Comparison of ENCODE assay signal across 9 mouse cellular contexts in the genomic region with DNA sequence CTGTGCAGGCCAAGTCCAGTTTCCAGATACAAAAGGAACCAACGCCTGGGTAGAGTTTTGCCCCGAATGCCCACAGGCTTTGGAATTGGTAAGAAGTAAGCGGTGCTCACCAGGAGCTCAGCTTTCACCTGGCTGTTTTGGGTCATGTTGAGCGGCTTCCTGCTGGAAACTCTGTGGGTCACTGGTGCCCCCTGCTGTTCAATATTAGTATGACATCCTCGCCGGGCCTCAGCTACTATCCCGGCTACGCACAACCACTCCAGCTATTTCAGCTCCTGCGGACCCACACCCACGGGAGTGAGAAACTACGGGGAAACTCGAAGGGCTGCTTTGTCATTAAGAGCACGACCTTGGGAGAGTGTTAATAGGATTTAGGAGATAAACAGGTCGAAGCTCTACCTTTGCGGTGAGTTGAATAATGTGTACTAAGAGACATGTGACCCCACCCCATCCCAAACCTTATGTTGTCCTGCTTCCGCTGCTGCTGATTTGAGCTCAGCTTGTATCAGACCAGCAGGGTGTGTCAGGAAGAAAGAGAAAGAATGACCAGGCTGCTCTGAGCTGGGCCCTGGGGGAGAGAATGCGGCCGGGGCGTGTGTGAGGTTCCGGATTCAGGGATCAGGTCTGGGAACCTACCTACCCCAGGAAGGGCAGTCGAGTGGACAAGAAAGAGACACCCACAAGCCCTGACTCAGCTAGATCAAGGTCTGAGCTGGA. TPM values are rescaled to one million over a fixed set of nuclear protein-coding genes. Genes with fewer than 3 reads are reported as not detected.
DNase-seq lines count a peak whose midpoint lies in the region; ATAC-seq and TF ChIP-seq lines count a peak whose summit lies in the region.
"Had no signal": no experiment of that assay in that cellular context is flagged by ENCODE, and none has a peak within 500 bp of the region (broad histone marks: within the 10 kb centered on the region; RNA-seq: fewer than 3 reads in every experiment).

No protein-coding gene starts in this region.

- H3K27ac ChIP-seq in embryonic facial prominence, embryonic 10.5 days (replicated peaks) = no peak overlapping the region
- no peak overlapping the region for H3K27ac ChIP-seq in liver, embryonic 11.5 days (ENCODE audit: low read depth, low read length)
- no peak overlapping the region for H3K27ac ChIP-seq in olfactory bulb, adult 2 months (ENCODE audit: insufficient read depth, low read depth, low read length)
- H3K27ac ChIP-seq: heart, embryonic 15.5 days had no signal

- ATAC-seq in liver, embryonic 11.5 days (replicated peaks; ENCODE audit: low FRiP score) = no peak

- no peak overlapping the region for H3K4me3 ChIP-seq in embryonic facial prominence, embryonic 10.5 days
- no peak overlapping the region for H3K4me3 ChIP-seq in liver, embryonic 11.5 days (ENCODE audit: low read depth, low read length)
- H3K4me3 ChIP-seq in olfactory bulb, adult 2 months (ENCODE audit: insufficient read depth, low read depth, low read length) = no peak overlapping the region
- H3K4me3 ChIP-seq: heart, embryonic 15.5 days had no signal

- peaks cover 42% of the 10 kb centered on the region for H3K27me3 ChIP-seq in embryonic facial prominence, embryonic 10.5 days (replicated peaks; ENCODE audit: low read depth, poor library complexity, severe bottlenecking)
- H3K27me3 ChIP-seq in liver, embryonic 11.5 days (replicated peaks; ENCODE audit: control insufficient read depth, insufficient read depth, low read length) = peaks cover 20% of the 10 kb centered on the region

- 23% methylated on average over 21 of the region's 21 CpGs for WGBS in embryonic facial prominence, embryonic 10.5 days
- WGBS in liver, embryonic 11.5 days = 22% methylated on average over 21 of the region's 21 CpGs
- 25% methylated on average over 21 of the region's 21 CpGs for WGBS in olfactory bulb, adult 2 months

- no peaks in the 10 kb centered on the region for H3K9me3 ChIP-seq in embryonic facial prominence, embryonic 10.5 days
- H3K9me3 ChIP-seq in liver, embryonic 11.5 days (ENCODE audit: control insufficient read depth, low read length) = no peaks in the 10 kb centered on the region
- H3K9me3 ChIP-seq: heart, embryonic 15.5 days had no signal

- peak; percentile 68 for DNase-seq in CD4-positive helper T cell, adult 2 months (ENCODE audit: low read depth, low spot score)
- DNase-seq in adrenal gland, postnatal 14 days = peak; percentile 87
- peak; percentile 89 for DNase-seq in embryonic facial prominence, embryonic 10.5 days (ENCODE audit: low spot score)
- peak; percentile 87 for DNase-seq in heart, adult 8-10 months (ENCODE audit: low spot score)
- peak; percentile 90 for DNase-seq in kidney, postnatal 10 days
- DNase-seq in liver, embryonic 11.5 days (ENCODE audit: low spot score) = peak; percentile 83
- DNase-seq in testis, postnatal 14 days (ENCODE audit: low spot score) = peak; percentile 74

- no peak overlapping the region for H3K9ac ChIP-seq in liver, embryonic 11.5 days (ENCODE audit: low read depth, low read length)
- H3K9ac ChIP-seq: heart, embryonic 15.5 days had no signal

- TF ChIP-seq POLR2A in olfactory bulb, adult 2 months (IDR thresholded peaks at IDR 0.05; ENCODE audit: insufficient read depth, low read depth, low read length) = no peak

- H3K4me2 ChIP-seq in liver, embryonic 11.5 days = no peak overlapping the region
- H3K4me2 ChIP-seq: heart, embryonic 15.5 days had no signal

- H3K36me3 ChIP-seq in embryonic facial prominence, embryonic 10.5 days (replicated peaks) = no peaks in the 10 kb centered on the region
- no peaks in the 10 kb centered on the region for H3K36me3 ChIP-seq in liver, embryonic 11.5 days (ENCODE audit: control insufficient read depth, insufficient read depth, low read length)
- H3K36me3 ChIP-seq: heart, embryonic 15.5 days had no signal

- H3K4me1 ChIP-seq in embryonic facial prominence, embryonic 10.5 days = peaks cover 17% of the 10 kb centered on the region
- H3K4me1 ChIP-seq in liver, embryonic 11.5 days (replicated peaks; ENCODE audit: control insufficient read depth, insufficient read depth, low read length) = no peaks in the 10 kb centered on the region
- H3K4me1 ChIP-seq in olfactory bulb, adult 2 months (ENCODE audit: control insufficient read depth, insufficient read depth, low read length) = no peaks in the 10 kb centered on the region

- peak; percentile 76 for TF ChIP-seq CTCF in olfactory bulb, adult 2 months (IDR thresholded peaks at IDR 0.05; ENCODE audit: insufficient read depth, low read depth, low read length)

RNA-seq across cellular contexts. Expression of a gene that starts 16.2 kb away (rescaled TPM):
- total RNA-seq in adrenal gland, postnatal 14 days (2021) = 8.4 and 9.2 TPM in 2 replicates
- polyA plus RNA-seq in embryonic facial prominence, embryonic 10.5 days (2016; fragmentation: Nextera tagmentation; extraction: Ambion mirVana) = 1.9 and 2.9 TPM in 2 replicates
- total RNA-seq in heart, adult 8-10 months (2022) = 1 to 10 TPM; 3.7 to 6.6 (median 6.3) TPM
- 2.8 and 3.6 TPM in 2 replicates for polyA plus RNA-seq in liver, embryonic 11.5 days (2014; fragmentation: Nextera tagmentation; extraction: Ambion mirVana)
- not detected in 2 replicates for polyA plus RNA-seq in olfactory bulb, adult 2 months (2012; ENCODE audit: insufficient read depth, insufficient read length, low replicate concordance, missing spikeins)

RNA-seq across cellular contexts. Expression of a gene that starts 56.4 kb away (rescaled TPM):
- 1.6 TPM in 1 of 2 replicates, not detected in the other for total RNA-seq in adrenal gland, postnatal 14 days (2021)
- polyA plus RNA-seq in embryonic facial prominence, embryonic 10.5 days (2016; fragmentation: Nextera tagmentation; extraction: Ambion mirVana) = 0.20 and 0.30 TPM in 2 replicates
- total RNA-seq in heart, adult 8-10 months (2022) = 1 to 10 TPM in 3 of 4 experiments, under 1 TPM in 1; 0.65 to 1.9 (median 1.2) TPM
- not detected in 2 replicates for polyA plus RNA-seq in liver, embryonic 11.5 days (2014; fragmentation: Nextera tagmentation; extraction: Ambion mirVana)
- not detected in 2 replicates for polyA plus RNA-seq in olfactory bulb, adult 2 months (2012; ENCODE audit: insufficient read depth, insufficient read length, low replicate concordance, missing spikeins)
